Comparison of ENCODE assay signal across 18 mouse cellular contexts in genomic region chr10:79713163-79713562, GRCm38 (mm10). TPM values are rescaled to one million over a fixed set of nuclear protein-coding genes. Genes with fewer than 3 reads are reported as not detected.
DNase-seq lines count a peak whose midpoint lies in the region; ATAC-seq and TF ChIP-seq lines count a peak whose summit lies in the region.
"Had no signal": no experiment of that assay in that cellular context is flagged by ENCODE, and none has a peak within 500 bp of the region (broad histone marks: within the 10 kb centered on the region; RNA-seq: fewer than 3 reads in every experiment).

No protein-coding gene starts in this region.

- no peak for TF ChIP-seq POLR2A in myocyte (IDR thresholded peaks at IDR 0.05; ENCODE audit: insufficient read length, low read depth)

- peaks cover 64% of the 10 kb centered on the region for H3K4me1 ChIP-seq in heart, embryonic 10.5 days
- peaks cover 54% of the 10 kb centered on the region for H3K4me1 ChIP-seq in heart, embryonic 12.5 days (replicated peaks)
- H3K4me1 ChIP-seq in liver, embryonic 13.5 days (replicated peaks): peaks cover 76% of the 10 kb centered on the region
- H3K4me1 ChIP-seq in neural tube, embryonic 15.5 days: peaks cover 40% of the 10 kb centered on the region

- no peak overlapping the region for H3K27ac ChIP-seq in heart, embryonic 10.5 days
- H3K27ac ChIP-seq in heart, embryonic 12.5 days (ENCODE audit: poor library complexity, severe bottlenecking): no peak overlapping the region
- peak overlapping the region; percentile 93 for H3K27ac ChIP-seq in liver, embryonic 13.5 days
- no peak overlapping the region for H3K27ac ChIP-seq in neural tube, embryonic 15.5 days (replicated peaks)
- H3K27ac ChIP-seq: embryonic facial prominence, embryonic 12.5 days; forebrain, embryonic 13.5 days; hindbrain, embryonic 14.5 days; limb, embryonic 13.5 days; midbrain, embryonic 10.5 days; midbrain, embryonic 15.5 days had no signal

- no peak overlapping the region for H3ac ChIP-seq in myocyte (ENCODE audit: control insufficient read depth, insufficient read length)

- H3K27me3 ChIP-seq in heart, embryonic 10.5 days (ENCODE audit: insufficient read depth, poor library complexity, severe bottlenecking): peaks cover 45% of the 10 kb centered on the region
- peaks cover 43% of the 10 kb centered on the region for H3K27me3 ChIP-seq in heart, embryonic 12.5 days (replicated peaks)
- peaks cover 46% of the 10 kb centered on the region for H3K27me3 ChIP-seq in liver, embryonic 13.5 days
- H3K27me3 ChIP-seq in myocyte (ENCODE audit: control insufficient read depth, insufficient read depth, insufficient read length): peaks cover 26% of the 10 kb centered on the region
- peaks cover 30% of the 10 kb centered on the region for H3K27me3 ChIP-seq in neural tube, embryonic 15.5 days (replicated peaks)

- no peak for ATAC-seq in heart, embryonic 12.5 days (ENCODE audit: insufficient number of reproducible peaks, low FRiP score)
- ATAC-seq in liver, embryonic 13.5 days (ENCODE audit: low read depth): no peak
- no peak for ATAC-seq in neural tube, embryonic 15.5 days (ENCODE audit: low FRiP score)
- ATAC-seq: midbrain, embryonic 15.5 days had no signal

- H3K4me2 ChIP-seq in heart, embryonic 12.5 days: no peak overlapping the region
- H3K4me2 ChIP-seq in liver, embryonic 13.5 days: peak overlapping the region; percentile 55
- no peak overlapping the region for H3K4me2 ChIP-seq in myocyte (ENCODE audit: low read depth)
- H3K4me2 ChIP-seq in neural tube, embryonic 15.5 days: no peak overlapping the region
- H3K4me2 ChIP-seq: embryonic facial prominence, embryonic 12.5 days; forebrain, embryonic 13.5 days; heart, embryonic 11.5 days; hindbrain, embryonic 14.5 days; limb, embryonic 13.5 days; lung, embryonic 14.5 days; midbrain, embryonic 15.5 days had no signal

- no peak overlapping the region for H3K9ac ChIP-seq in heart, embryonic 12.5 days
- peak overlapping the region; percentile 62 for H3K9ac ChIP-seq in liver, embryonic 13.5 days
- no peak overlapping the region for H3K9ac ChIP-seq in neural tube, embryonic 15.5 days (replicated peaks)
- H3K9ac ChIP-seq: embryonic facial prominence, embryonic 12.5 days; forebrain, embryonic 13.5 days; hindbrain, embryonic 14.5 days; limb, embryonic 13.5 days; lung, embryonic 14.5 days; midbrain, embryonic 15.5 days had no signal

- WGBS in heart, embryonic 10.5 days: 42% methylated on average over 1 of the region's 1 CpGs
- 37% methylated on average over 1 of the region's 1 CpGs for WGBS in heart, embryonic 12.5 days
- 43% methylated on average over 1 of the region's 1 CpGs for WGBS in liver, embryonic 13.5 days (ENCODE audit: insufficient replicate concordance)
- 21% methylated on average over 1 of the region's 1 CpGs for WGBS in neural tube, embryonic 15.5 days

- no peak overlapping the region for H3K4me3 ChIP-seq in heart, embryonic 10.5 days
- H3K4me3 ChIP-seq in heart, embryonic 12.5 days: no peak overlapping the region
- H3K4me3 ChIP-seq in liver, embryonic 13.5 days (replicated peaks): 0 out of 2 replicates have a peak overlapping the region, but pooled peaks have one; percentile 4
- H3K4me3 ChIP-seq in myocyte: no peak overlapping the region
- no peak overlapping the region for H3K4me3 ChIP-seq in neural tube, embryonic 15.5 days (replicated peaks)
- H3K4me3 ChIP-seq: embryonic facial prominence, embryonic 12.5 days; forebrain, embryonic 13.5 days; limb, embryonic 13.5 days; midbrain, embryonic 10.5 days; midbrain, embryonic 15.5 days had no signal

- H3K79me2 ChIP-seq in myocyte (ENCODE audit: control insufficient read depth, insufficient read depth): peaks cover 9% of the 10 kb centered on the region

- DNase-seq in heart, embryonic 10.5 days (ENCODE audit: low spot score): peak; percentile 77
- peak; percentile 3 for DNase-seq in ovary, postnatal 36 days (ENCODE audit: low spot score)
- DNase-seq in ovary, adult 18-20 months (ENCODE audit: low spot score): no peak
- no peak for DNase-seq in liver, embryonic 13.5 days
- DNase-seq in spleen, postnatal 36 days (ENCODE audit: low spot score in 2 of 2): no peak
- DNase-seq: thymus, adult 18-20 months had no signal

- peaks cover 3% of the 10 kb centered on the region; the same call in 1 of the 2 replicates for H3K9me3 ChIP-seq in heart, embryonic 10.5 days
- H3K9me3 ChIP-seq in heart, embryonic 12.5 days (replicated peaks): no peaks in the 10 kb centered on the region
- no peaks in the 10 kb centered on the region for H3K9me3 ChIP-seq in liver, embryonic 13.5 days (replicated peaks)
- H3K9me3 ChIP-seq in neural tube, embryonic 15.5 days (replicated peaks): no peaks in the 10 kb centered on the region
- H3K9me3 ChIP-seq: embryonic facial prominence, embryonic 12.5 days; forebrain, embryonic 13.5 days; limb, embryonic 13.5 days; midbrain, embryonic 10.5 days; midbrain, embryonic 15.5 days had no signal

- peaks cover 40% of the 10 kb centered on the region for H3K36me3 ChIP-seq in heart, embryonic 10.5 days
- peaks cover 39% of the 10 kb centered on the region for H3K36me3 ChIP-seq in heart, embryonic 12.5 days
- peaks cover 41% of the 10 kb centered on the region for H3K36me3 ChIP-seq in liver, embryonic 13.5 days
- H3K36me3 ChIP-seq in myocyte (ENCODE audit: control insufficient read depth, insufficient read depth): peaks cover 18% of the 10 kb centered on the region
- peaks cover 37% of the 10 kb centered on the region for H3K36me3 ChIP-seq in neural tube, embryonic 15.5 days

TF ChIP-seq in myocyte, 11 proteins besides CTCF, POLR2A, EP300 and RAD21:
- TF ChIP-seq REST (IDR thresholded peaks at IDR 0.05; ENCODE audit: insufficient read depth, insufficient read length) (no peak), USF1 (IDR thresholded peaks at IDR 0.05; ENCODE audit: low read depth) (no peak), SRF (IDR thresholded peaks at IDR 0.05; ENCODE audit: control insufficient read depth, insufficient read length, low read depth) (no peak), MYOD1 (IDR thresholded peaks at IDR 0.05; ENCODE audit: control insufficient read depth in 1 of 3, insufficient read length in 2 of 3, low read depth in 2 of 3) (no peak), POLR2AphosphoS2 (IDR thresholded peaks at IDR 0.05; ENCODE audit: insufficient read length, low read depth) (peak; percentile 97), E2F4 (IDR thresholded peaks at IDR 0.05; ENCODE audit: insufficient read depth) (no peak), TCF3 (IDR thresholded peaks at IDR 0.05; ENCODE audit: insufficient read length, low read depth) (no peak), MYOG (IDR thresholded peaks at IDR 0.05; ENCODE audit: control insufficient read depth in 1 of 3, insufficient read depth in 1 of 3, insufficient read length in 2 of 3, low read depth in 2 of 3) (no peak)

RNA-seq across cellular contexts. Expression of gene Hcn2, which starts 3.3 kb away (rescaled TPM):
- polyA plus RNA-seq in heart, embryonic 10.5 days (2016; fragmentation: Nextera tagmentation; extraction: Ambion mirVana): not detected in 2 replicates
- not detected in 2 replicates for polyA plus RNA-seq in heart, embryonic 12.5 days (2016; fragmentation: Nextera tagmentation; extraction: Ambion mirVana)
- not detected in 2 replicates for polyA plus RNA-seq in liver, embryonic 13.5 days (2015; fragmentation: Nextera tagmentation; extraction: Ambion mirVana)
- polyA plus RNA-seq in myocyte (2012; fragmentation: generic; extraction: Trizol): 0.35 TPM
- polyA plus RNA-seq in neural tube, embryonic 15.5 days (2015; fragmentation: Nextera tagmentation; extraction: Ambion mirVana): 2.0 and 3.0 TPM in 2 replicates
- polyA plus RNA-seq: limb, embryonic 13.5 days; lung, embryonic 14.5 days; stomach, embryonic 16.5 days had no signal

RNA-seq across cellular contexts. Expression of gene Bsg, which starts 8.9 kb away (rescaled TPM):
- polyA plus RNA-seq in heart, embryonic 10.5 days (2016; fragmentation: Nextera tagmentation; extraction: Ambion mirVana): 1,251 and 1,319 TPM in 2 replicates
- 1,289 and 1,310 TPM in 2 replicates for polyA plus RNA-seq in heart, embryonic 12.5 days (2016; fragmentation: Nextera tagmentation; extraction: Ambion mirVana)
- 903 and 946 TPM in 2 replicates for polyA plus RNA-seq in liver, embryonic 13.5 days (2015; fragmentation: Nextera tagmentation; extraction: Ambion mirVana)
- polyA plus RNA-seq in myocyte (2012; fragmentation: generic; extraction: Trizol): 1,268 TPM
- polyA plus RNA-seq in neural tube, embryonic 15.5 days (2015; fragmentation: Nextera tagmentation; extraction: Ambion mirVana): 958 and 1,001 TPM in 2 replicates

RNA-seq across cellular contexts. Expression of gene Gzmm, which starts 24.3 kb away (rescaled TPM):
- polyA plus RNA-seq in heart, embryonic 10.5 days (2016; fragmentation: Nextera tagmentation; extraction: Ambion mirVana): 0.46 and 0.54 TPM in 2 replicates
- 0.78 and 0.83 TPM in 2 replicates for polyA plus RNA-seq in heart, embryonic 12.5 days (2016; fragmentation: Nextera tagmentation; extraction: Ambion mirVana)
- 0.22 and 0.32 TPM in 2 replicates for polyA plus RNA-seq in liver, embryonic 13.5 days (2015; fragmentation: Nextera tagmentation; extraction: Ambion mirVana)
- 0.71 TPM for polyA plus RNA-seq in myocyte (2012; fragmentation: generic; extraction: Trizol)
- 1.1 TPM in 2 replicates for polyA plus RNA-seq in neural tube, embryonic 15.5 days (2015; fragmentation: Nextera tagmentation; extraction: Ambion mirVana)

RNA-seq across cellular contexts. Expression of gene Cdc34, which starts 31.2 kb away (rescaled TPM):
- 188 and 215 TPM in 2 replicates for polyA plus RNA-seq in heart, embryonic 10.5 days (2016; fragmentation: Nextera tagmentation; extraction: Ambion mirVana)
- polyA plus RNA-seq in heart, embryonic 12.5 days (2016; fragmentation: Nextera tagmentation; extraction: Ambion mirVana): 151 and 152 TPM in 2 replicates
- polyA plus RNA-seq in liver, embryonic 13.5 days (2015; fragmentation: Nextera tagmentation; extraction: Ambion mirVana): 164 and 166 TPM in 2 replicates
- polyA plus RNA-seq in myocyte (2012; fragmentation: generic; extraction: Trizol): 299 TPM
- polyA plus RNA-seq in neural tube, embryonic 15.5 days (2015; fragmentation: Nextera tagmentation; extraction: Ambion mirVana): 83.0 and 83.4 TPM in 2 replicates

RNA-seq across cellular contexts. Expression of gene Polrmt, which starts 33.2 kb away (rescaled TPM):
- polyA plus RNA-seq in heart, embryonic 10.5 days (2016; fragmentation: Nextera tagmentation; extraction: Ambion mirVana): 39.8 and 42.5 TPM in 2 replicates
- 35.4 and 35.9 TPM in 2 replicates for polyA plus RNA-seq in heart, embryonic 12.5 days (2016; fragmentation: Nextera tagmentation; extraction: Ambion mirVana)
- polyA plus RNA-seq in liver, embryonic 13.5 days (2015; fragmentation: Nextera tagmentation; extraction: Ambion mirVana): 20.0 and 20.8 TPM in 2 replicates
- polyA plus RNA-seq in myocyte (2012; fragmentation: generic; extraction: Trizol): 82.3 TPM
- 43.4 TPM in 2 replicates for polyA plus RNA-seq in neural tube, embryonic 15.5 days (2015; fragmentation: Nextera tagmentation; extraction: Ambion mirVana)

Comparison
In these comparisons a context has a peak if more than half of its experiments do, and no peak if none do; other contexts are left out.
1. DNase-seq: peak in heart, embryonic 10.5 days (single experiment) and ovary, postnatal 36 days (single experiment); none in ovary, adult 18-20 months (single experiment), liver, embryonic 13.5 days (single experiment) and spleen, postnatal 36 days (0 of 2).